ENCODE assay signal across 15 mouse cellular contexts in the genomic region with DNA sequence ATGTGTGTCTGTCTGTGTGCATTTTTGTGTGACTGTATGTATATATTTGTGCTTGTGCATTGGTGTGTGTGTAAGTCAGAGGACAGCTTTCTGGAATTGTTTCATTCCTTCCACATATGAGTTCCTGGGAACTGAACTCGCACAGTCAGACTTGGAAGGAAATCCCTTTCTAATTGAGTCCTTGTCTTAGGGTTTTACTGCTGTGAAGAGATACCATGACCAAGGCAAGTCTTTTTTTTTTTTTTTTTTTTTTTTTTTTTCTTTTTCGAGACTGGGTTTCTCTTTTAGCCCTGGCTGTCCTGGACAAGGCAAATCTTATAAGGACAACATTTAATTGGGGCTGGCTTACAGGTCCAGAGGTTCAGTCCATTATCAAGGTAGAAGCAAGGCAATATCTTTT.
"Had no signal": no experiment of that assay in that cellular context is flagged by ENCODE, and none has a peak within 500 bp of the region (broad histone marks: within the 10 kb centered on the region; RNA-seq: fewer than 3 reads in every experiment).

No protein-coding gene starts in this region.

- H3K9ac ChIP-seq: neural tube, embryonic 15.5 days; stomach, embryonic 15.5 days had no signal

- H3K27ac ChIP-seq: neural tube, embryonic 15.5 days; stomach, embryonic 15.5 days; stomach, postnatal 0 days had no signal

- H3K4me3 ChIP-seq: neural tube, embryonic 15.5 days; stomach, embryonic 15.5 days had no signal

- H3K9me3 ChIP-seq: neural tube, embryonic 15.5 days; stomach, embryonic 15.5 days had no signal

- H3K36me3 ChIP-seq: neural tube, embryonic 15.5 days; stomach, embryonic 15.5 days had no signal

- H3K4me2 ChIP-seq: neural tube, embryonic 15.5 days; stomach, embryonic 15.5 days had no signal

- DNase-seq: retina, postnatal 1 day; right cerebral cortex, adult 18-20 months; right cerebral cortex, postnatal 14 days; right cerebral cortex, postnatal 25 days; right cerebral cortex, postnatal 4 days; spleen, adult 18-20 months; thymus, adult 18-20 months; thymus, adult 2 months; thymus, postnatal 14 days; thymus, postnatal 25 days; thymus, postnatal 36 days; thymus, postnatal 4 days had no signal

- H3K27me3 ChIP-seq: neural tube, embryonic 15.5 days had no signal
